37 mouse cellular contexts compared by ENCODE assay signal in genomic region chr6:29115756-29116155, GRCm38 (mm10). TPM values are rescaled to one million over a fixed set of nuclear protein-coding genes. Genes with fewer than 3 reads are reported as not detected.
"Had no signal": no experiment of that assay in that cellular context is flagged by ENCODE, and none has a peak within 500 bp of the region (broad histone marks: within the 10 kb centered on the region; RNA-seq: fewer than 3 reads in every experiment).

No protein-coding gene starts in this region.

- H3K9me3 ChIP-seq: heart, embryonic 15.5 days; intestine, embryonic 15.5 days; limb, embryonic 10.5 days; liver, embryonic 15.5 days had no signal

- H3K4me1 ChIP-seq: heart, embryonic 13.5 days; hindbrain, embryonic 10.5 days; intestine, embryonic 15.5 days; limb, embryonic 10.5 days; limb, embryonic 12.5 days; liver, embryonic 13.5 days; liver, embryonic 15.5 days had no signal

- H3K9ac ChIP-seq: heart, embryonic 13.5 days; heart, embryonic 15.5 days; hindbrain, embryonic 12.5 days; hindbrain, embryonic 14.5 days; intestine, embryonic 15.5 days; limb, embryonic 12.5 days; liver, embryonic 13.5 days; liver, embryonic 15.5 days had no signal

- DNase-seq: gastrocnemius, adult 2 months; gastrocnemius, postnatal 10 days; gastrocnemius, postnatal 36 days; heart, adult 11 months; heart, adult 2 months; heart, postnatal 4 days; kidney, adult 18-20 months; kidney, adult 8-10 months; kidney, postnatal 10 days; kidney, postnatal 25 days; kidney, postnatal 4 days; liver; liver, embryonic 13.5 days had no signal

- H3K27me3 ChIP-seq: heart, embryonic 13.5 days; heart, embryonic 15.5 days; hindbrain, embryonic 12.5 days; intestine, embryonic 15.5 days; limb, embryonic 12.5 days; liver, embryonic 13.5 days; liver, embryonic 15.5 days had no signal

- H3K36me3 ChIP-seq: heart, embryonic 13.5 days; heart, embryonic 15.5 days; hindbrain, embryonic 10.5 days; hindbrain, embryonic 12.5 days; intestine, embryonic 15.5 days; limb, embryonic 10.5 days; limb, embryonic 12.5 days; liver, embryonic 13.5 days; liver, embryonic 15.5 days had no signal

- H3K4me3 ChIP-seq: gastrocnemius, adult 2 months; heart, adult 2 months; heart, embryonic 13.5 days; heart, embryonic 15.5 days; hindbrain, embryonic 10.5 days; hindbrain, embryonic 12.5 days; intestine, embryonic 15.5 days; layer of hippocampus, adult 2 months; left cerebral cortex, adult 2 months; limb, embryonic 10.5 days; limb, embryonic 12.5 days; liver, embryonic 13.5 days; liver, embryonic 15.5 days had no signal

- H3K27ac ChIP-seq: gastrocnemius, adult 2 months; heart, adult 2 months; heart, embryonic 13.5 days; heart, embryonic 15.5 days; hindbrain, embryonic 10.5 days; hindbrain, embryonic 12.5 days; hindbrain, embryonic 14.5 days; intestine, embryonic 15.5 days; layer of hippocampus, adult 2 months; left cerebral cortex, adult 2 months; limb, embryonic 10.5 days; limb, embryonic 12.5 days; liver, embryonic 13.5 days; liver, embryonic 15.5 days had no signal

- H3K4me2 ChIP-seq: heart, embryonic 11.5 days; heart, embryonic 13.5 days; heart, embryonic 15.5 days; hindbrain, embryonic 12.5 days; hindbrain, embryonic 14.5 days; intestine, embryonic 15.5 days; limb, embryonic 12.5 days; liver, embryonic 11.5 days; liver, embryonic 13.5 days; liver, embryonic 15.5 days had no signal

RNA-seq across cellular contexts. Expression of gene Lep, which starts 55.7 kb away (rescaled TPM):
- total RNA-seq: layer of hippocampus, adult 2 months; layer of hippocampus, postnatal 10 days; layer of hippocampus, postnatal 25 days; left cerebral cortex, adult 2 months; left cerebral cortex, postnatal 14 days; left cerebral cortex, postnatal 36 days had no signal
- polyA plus RNA-seq: heart, embryonic 11.5 days; heart, embryonic 13.5 days; heart, embryonic 15.5 days; heart, postnatal 0 days; hindbrain, embryonic 10.5 days; hindbrain, embryonic 12.5 days; hindbrain, embryonic 14.5 days; hindbrain, embryonic 16.5 days; inflammation-experienced regulatory T-cells, adult 6 months; intestine, embryonic 15.5 days; intestine, postnatal 0 days; kidney, embryonic 14.5 days; kidney, embryonic 16.5 days; limb, embryonic 10.5 days; limb, embryonic 12.5 days; limb, embryonic 14.5 days; liver, embryonic 11.5 days; liver, embryonic 13.5 days; liver, embryonic 15.5 days had no signal
